Mouse (Mus musculus) heart, adult 10 weeks (tissue): ENCODE measurements around the gene Gpr173. TPM values are rescaled to one million over a fixed set of nuclear protein-coding genes. Genes with fewer than 3 reads are reported as not detected.

ENCODE experiments used
- polyA plus RNA-seq: library from polyadenylated mRNA; stranded (reverse); fragments of 350-450 nt; fragmentation: Illumina TruSeq; extraction: RNeasy Lipid Tissue Mini Kit (QIAGEN cat#74804); gene quantifications from one replicate; pipeline ENCODE4 v1.2.3, GENCODE M21; 2014; ENCODE audit warnings: low read depth, low replicate concordance

The Gpr173 gene
- polyA plus RNA-seq: 0.86 TPM

DNA sequence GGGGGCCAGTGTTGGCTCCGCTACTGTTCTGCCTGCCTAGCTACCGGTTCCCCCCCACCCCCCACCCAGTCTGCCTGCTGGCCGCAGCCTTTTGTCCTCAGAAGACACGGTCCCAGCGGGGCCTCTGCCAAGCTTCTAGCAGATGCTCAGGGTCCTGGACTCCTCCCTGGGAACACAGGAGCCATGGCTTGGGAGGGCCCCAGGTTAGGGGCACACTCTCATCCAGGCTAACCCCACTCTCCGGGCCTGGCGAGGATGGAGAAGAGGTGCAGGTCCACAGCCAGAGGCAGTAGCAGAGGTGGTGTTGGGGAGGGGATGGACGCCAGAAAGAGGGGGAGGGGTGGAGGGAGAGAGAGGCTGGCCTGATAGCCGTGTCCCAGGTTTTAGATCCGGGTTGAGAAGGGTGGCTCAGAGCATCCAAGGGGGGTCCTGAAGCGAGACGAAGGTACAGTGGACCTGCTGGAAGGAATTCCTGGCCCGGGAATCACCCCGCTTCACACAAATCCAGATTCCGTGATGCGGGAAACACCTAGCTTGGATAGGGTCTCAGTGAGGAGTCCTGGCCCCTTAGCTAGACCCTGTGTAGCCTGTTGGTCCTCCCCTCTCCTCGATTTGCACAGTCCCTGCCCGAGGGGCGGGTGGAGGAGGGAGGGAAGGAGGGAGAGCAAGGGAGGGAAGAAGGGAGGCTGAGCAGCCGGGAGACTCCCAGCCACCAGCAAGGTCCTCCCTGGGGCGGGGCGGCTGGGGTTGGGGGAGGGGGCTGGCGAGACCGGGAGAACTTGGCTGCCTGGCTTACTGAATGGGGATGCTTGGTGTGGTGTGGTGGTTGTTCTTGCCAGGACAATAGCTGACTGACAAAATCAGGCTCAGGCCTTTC is at the start of gene Gpr173:
TSS of gene Gpr173 (minus strand) at position 308 of the 877 bp plus-strand sequence.

DNA sequence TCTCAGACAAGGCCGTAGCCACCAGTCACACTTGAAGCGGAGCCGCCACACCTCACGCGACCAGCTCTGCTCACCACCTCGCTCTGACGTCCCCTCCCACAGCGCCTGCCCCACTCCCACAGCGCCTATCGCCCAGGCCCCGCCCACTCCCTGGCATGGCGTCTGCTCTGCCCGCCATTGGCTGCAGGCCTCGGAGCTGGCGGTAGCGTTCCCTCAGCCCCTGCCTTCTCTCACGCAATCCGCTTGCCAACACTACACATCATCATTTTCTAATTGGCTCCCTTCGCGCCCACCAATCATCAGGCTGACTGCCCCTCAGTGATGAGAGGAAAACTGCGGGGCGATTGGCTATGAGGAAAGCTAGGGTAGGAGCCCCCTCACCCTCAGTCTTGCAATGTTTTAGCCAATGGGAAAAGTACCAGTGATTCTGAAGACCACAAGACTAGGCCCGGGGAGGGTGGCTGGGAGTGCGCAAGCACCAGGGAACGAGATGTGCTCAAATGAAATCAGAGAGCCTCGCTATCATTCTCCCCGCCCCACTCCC is 26.1 kb downstream of the Gpr173 start, which contains the start of gene Tspyl2:
TSS of gene Tspyl2 (minus strand) at position 68 of the 544 bp plus-strand sequence.

DNA sequence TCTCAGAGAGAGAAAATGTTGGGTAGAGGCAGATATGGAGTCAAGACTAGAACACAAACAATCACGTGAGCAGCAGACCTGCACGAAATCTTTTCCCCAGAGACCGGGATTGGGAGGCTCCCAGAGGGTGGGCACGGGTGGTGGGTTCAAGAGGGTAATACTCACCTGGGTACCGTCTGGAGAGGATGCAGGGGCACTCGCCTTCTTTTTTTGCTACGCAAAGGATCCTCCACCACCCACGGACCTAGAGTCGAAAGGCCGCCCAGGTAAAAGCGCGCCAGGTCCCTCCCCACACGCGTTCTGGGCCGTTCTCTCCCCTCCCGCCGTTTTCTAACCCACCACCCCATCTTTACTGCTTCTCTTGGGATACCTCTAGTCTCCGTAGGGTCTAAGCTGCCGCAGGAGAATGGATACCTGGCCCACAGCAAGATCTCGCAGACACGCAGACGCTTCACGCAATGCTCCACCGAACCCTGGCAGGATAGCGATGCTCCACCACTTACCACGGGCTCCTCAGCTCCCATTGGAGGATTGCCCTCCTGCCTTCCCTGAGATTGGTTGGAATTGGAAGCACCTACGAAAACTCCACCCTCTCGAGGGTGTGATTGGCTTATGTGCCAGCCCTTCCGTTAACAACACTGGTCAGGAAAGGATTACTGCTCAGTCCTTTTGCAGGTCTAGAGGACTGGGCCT is 41.4 kb downstream of the Gpr173 start, which contains the start of gene Kantr:
TSS of gene Kantr (minus strand) at position 500 of the 693 bp plus-strand sequence.

Other genes with a start within 250 kb of the Gpr173 start
- gene Iqsec2, start 224.4 kb downstream of the Gpr173 start, polyA plus RNA-seq: 72.8 TPM
- 31.3 TPM for gene Kdm5c, start 135.7 kb downstream of the Gpr173 start, polyA plus RNA-seq
- 3.3 TPM for gene Kantr, start 41.2 kb downstream of the Gpr173 start, polyA plus RNA-seq
- 24.1 TPM for gene Tspyl2, start 26.3 kb downstream of the Gpr173 start, polyA plus RNA-seq
- gene Cldn34a, start 194.6 kb upstream of the Gpr173 start, polyA plus RNA-seq: not detected